Mouse (Mus musculus) limb, embryonic 11.5 days (tissue): ENCODE results near the gene Trim38. TPM values are rescaled to one million over a fixed set of nuclear protein-coding genes. Genes with fewer than 3 reads are reported as not detected.
"Not testable (repeated sequence)": the region's sequence is repeated elsewhere in the genome, so short reads cannot be mapped to it uniquely, and the experiment has no call there.

Experiments
- ATAC-seq: fragments of 200-750 bp; cut with Nextera tagmentation; 2 replicates; pipeline ENCODE4 v1.8.0; 2017; ENCODE audit warnings: low read depth; ENCODE audit not compliant: insufficient number of reproducible peaks, low FRiP score, low TSS enrichment
- DNase-seq: peaks from one replicate; pipeline ENCODE4 v3.0.0-alpha.2; 2015; ENCODE audit warnings: low spot score
- H3K27ac ChIP-seq: fragments of 300-500 bp; sonication (generic); replicated peaks from 2 replicates; pipeline ENCODE4 v1.5.1; 2014; ENCODE audit warnings: low read depth, mild to moderate bottlenecking, low read length
- H3K27me3 ChIP-seq: fragments of 300-500 bp; sonication (generic); 2 replicates; pipeline ENCODE4 v1.6.1; 2014; ENCODE audit warnings: mild to moderate bottlenecking, low read length, mixed read lengths; ENCODE audit not compliant: control insufficient read depth, insufficient read depth
- H3K36me3 ChIP-seq: fragments of 300-500 bp; sonication (generic); 2 replicates; pipeline ENCODE4 v1.6.1; 2014; ENCODE audit warnings: mild to moderate bottlenecking, low read length, moderate library complexity, mixed read lengths; ENCODE audit not compliant: control insufficient read depth, insufficient read depth
- H3K4me1 ChIP-seq: fragments of 300-500 bp; sonication (generic); 2 replicates; pipeline ENCODE4 v1.6.1; 2014; ENCODE audit warnings: low read length, mixed read lengths; ENCODE audit not compliant: control insufficient read depth, insufficient read depth
- H3K4me2 ChIP-seq: fragments of 300-500 bp; sonication (generic); 2 replicates; pipeline ENCODE4 v1.6.1; 2014; ENCODE audit warnings: low read depth, mild to moderate bottlenecking, moderate library complexity; ENCODE audit not compliant: severe bottlenecking
- H3K4me3 ChIP-seq: fragments of 300-500 bp; sonication (generic); 2 replicates; pipeline ENCODE4 v1.5.1; 2014; ENCODE audit warnings: low read depth, low read length
- H3K9ac ChIP-seq: fragments of 300-500 bp; sonication (generic); 2 replicates; pipeline ENCODE4 v1.6.1; 2014; ENCODE audit warnings: mild to moderate bottlenecking, low read length
- H3K9me3 ChIP-seq: fragments of 300-500 bp; sonication (generic); 2 replicates; pipeline ENCODE4 v1.6.1; 2016; ENCODE audit warnings: low read length; ENCODE audit not compliant: control insufficient read depth
- WGBS: fragments of 180-500 bp; shearing (Covaris S2); extraction: QIAGEN DNeasy Blood & Tissue Kit; methylation state at CpG from one replicate; pipeline ENCODE4 v1.1.7; 2014; 5-methylcytosine and 5-hydroxymethylcytosine counted together
- polyA plus RNA-seq: library from polyadenylated mRNA; unstranded; fragments of >200 nt; fragmentation: Nextera tagmentation; extraction: Ambion mirVana; gene quantifications from 2 replicates; pipeline ENCODE4 v1.2.1, GENCODE M21; 2014

Trim38 gene
- polyA plus RNA-seq, 1 experiment from 2014 or later = not detected

GRCm38 (mm10) chr13:23749563-23750121 lies 20.1 kb upstream of the Trim38 start:
- H3K27ac ChIP-seq = peak overlapping the region; percentile 79
- no peaks in the 10 kb centered on the region for H3K9me3 ChIP-seq
- no peak overlapping the region for H3K4me2 ChIP-seq
- no peak overlapping the region for H3K9ac ChIP-seq
- no peaks in the 10 kb centered on the region for H3K27me3 ChIP-seq
- peaks cover 3% of the 10 kb centered on the region; the same call in 1 of the 2 replicates for H3K4me1 ChIP-seq
- 87% methylated on average over 5 of the region's 5 CpGs for WGBS
- ATAC-seq (no peak), DNase-seq (no peak)
- H3K36me3 ChIP-seq = no peaks in the 10 kb centered on the region
- H3K4me3 ChIP-seq = no peak overlapping the region

DNA sequence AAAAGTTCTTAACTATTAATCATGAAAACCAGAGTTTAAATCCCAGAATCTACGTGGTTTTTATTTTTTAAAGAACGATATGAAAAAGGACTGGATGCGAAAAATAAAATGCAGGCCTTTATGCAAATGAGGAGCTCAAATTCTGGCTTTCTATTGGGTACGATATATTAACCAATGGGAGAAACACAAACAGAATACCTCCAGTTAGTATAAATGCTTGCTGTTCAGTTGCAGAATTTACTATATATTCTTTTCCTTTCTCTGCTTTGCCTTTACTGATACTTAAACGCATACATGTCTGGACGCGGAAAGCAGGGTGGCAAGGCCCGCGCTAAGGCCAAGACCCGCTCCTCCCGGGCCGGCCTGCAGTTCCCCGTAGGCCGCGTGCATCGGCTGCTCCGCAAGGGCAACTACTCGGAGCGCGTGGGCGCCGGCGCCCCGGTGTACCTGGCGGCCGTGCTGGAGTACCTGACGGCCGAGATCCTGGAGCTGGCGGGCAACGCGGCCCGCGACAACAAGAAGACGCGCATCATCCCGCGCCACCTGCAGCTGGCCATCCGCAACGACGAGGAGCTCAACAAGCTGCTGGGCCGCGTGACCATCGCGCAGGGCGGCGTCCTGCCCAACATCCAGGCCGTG lies 18.8 kb upstream of the Trim38 start, which contains the start of gene Hist1h2ab:
Gene Hist1h2ab, plus strand, starts transcription at position 288 of the 639 bp plus-strand sequence.
- H3K4me2 ChIP-seq = peak within 1 kb of the TSS; percentile 57
- not testable (repeated sequence) for H3K27me3 ChIP-seq, H3K36me3 ChIP-seq, H3K9me3 ChIP-seq, H3K4me1 ChIP-seq
- peak within 1 kb of the TSS; percentile 96 for H3K27ac ChIP-seq
- peak within 1 kb of the TSS; percentile 68 for H3K9ac ChIP-seq
- DNase-seq (peak; percentile 84), ATAC-seq (peak; percentile 50; the same call in 1 of the 2 replicates)
- WGBS = 3% methylated on average over 26 of the region's 47 CpGs
- peak within 1 kb of the TSS; percentile 38 for H3K4me3 ChIP-seq

DNA sequence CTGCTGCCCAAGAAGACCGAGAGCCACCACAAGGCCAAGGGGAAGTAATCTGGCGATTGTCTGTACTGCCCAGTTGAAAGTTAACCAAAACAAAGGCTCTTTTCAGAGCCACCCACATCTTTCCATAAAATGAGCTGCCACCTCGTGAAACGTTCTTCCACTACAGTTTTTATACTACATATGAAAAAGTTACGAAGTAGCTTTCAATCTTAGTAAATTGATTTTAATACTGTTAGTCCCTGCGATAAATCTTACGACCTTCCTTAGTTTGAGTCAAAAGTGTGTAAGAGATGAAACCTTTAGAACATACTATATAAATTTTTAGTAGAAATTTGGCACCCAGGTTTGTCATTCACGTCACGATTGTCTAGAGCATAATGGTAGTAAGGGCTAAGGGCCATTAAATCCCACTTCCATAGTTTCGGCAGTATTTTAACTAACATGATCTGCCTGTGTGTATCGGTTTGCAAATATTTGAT lies 18.2 kb upstream of the Trim38 start:
- WGBS = 1% methylated on average over 11 of the region's 11 CpGs
- Histone ChIP-seq H3K27ac (peak overlapping the region; percentile 96), H3K4me2 (peak overlapping the region; percentile 57), H3K27me3 (no peaks in the 10 kb centered on the region), H3K9ac (peak overlapping the region; percentile 68), H3K4me1 (peaks cover 3% of the 10 kb centered on the region; the same call in 1 of the 2 replicates), H3K36me3 (no peaks in the 10 kb centered on the region), H3K4me3 (peak overlapping the region; percentile 38), H3K9me3 (no peaks in the 10 kb centered on the region)
- DNase-seq = peak; percentile 62
- no peak; the same call in 1 of the 2 replicates for ATAC-seq

DNA sequence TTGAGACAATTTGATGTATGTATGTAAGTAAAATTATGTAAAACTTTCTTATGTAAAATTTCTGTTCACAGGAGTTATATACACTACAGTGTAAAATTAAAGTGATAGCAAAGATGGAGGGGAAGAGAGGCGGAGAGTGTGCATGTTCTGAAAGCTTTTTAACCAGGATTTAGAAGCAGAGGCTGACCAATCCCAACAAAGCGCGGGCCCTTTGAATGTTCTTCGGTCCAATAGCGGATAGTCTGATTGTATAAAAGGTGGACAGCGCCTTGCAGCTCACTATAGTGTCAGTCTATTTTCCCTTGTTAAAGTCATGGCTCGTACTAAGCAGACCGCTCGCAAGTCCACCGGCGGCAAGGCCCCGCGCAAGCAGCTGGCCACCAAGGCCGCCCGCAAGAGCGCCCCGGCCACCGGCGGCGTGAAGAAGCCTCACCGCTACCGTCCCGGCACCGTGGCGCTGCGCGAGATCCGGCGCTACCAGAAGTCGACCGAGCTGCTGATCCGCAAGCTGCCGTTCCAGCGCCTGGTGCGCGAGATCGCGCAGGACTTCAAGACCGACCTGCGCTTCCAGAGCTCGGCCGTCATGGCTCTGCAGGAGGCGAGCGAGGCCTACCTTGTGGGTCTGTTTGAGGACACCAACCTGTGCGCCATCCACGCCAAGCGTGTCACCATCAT lies 17.5 kb upstream of the Trim38 start, which contains the start of gene Hist1h3b:
Gene Hist1h3b, plus strand, starts transcription at position 201 of the 675 bp plus-strand sequence.
- peak; percentile 90 for ATAC-seq
- WGBS = under 1% methylated on average over 15 of the region's 47 CpGs
- Histone ChIP-seq H3K27ac (peak within 1 kb of the TSS; percentile 96), H3K4me3 (peak within 1 kb of the TSS; percentile 38), H3K9ac (peak within 1 kb of the TSS; percentile 72), H3K4me2 (peak within 1 kb of the TSS; percentile 57)
- not testable (repeated sequence) for H3K4me1 ChIP-seq, H3K27me3 ChIP-seq, H3K36me3 ChIP-seq, H3K9me3 ChIP-seq
- peak; percentile 94 for DNase-seq

DNA sequence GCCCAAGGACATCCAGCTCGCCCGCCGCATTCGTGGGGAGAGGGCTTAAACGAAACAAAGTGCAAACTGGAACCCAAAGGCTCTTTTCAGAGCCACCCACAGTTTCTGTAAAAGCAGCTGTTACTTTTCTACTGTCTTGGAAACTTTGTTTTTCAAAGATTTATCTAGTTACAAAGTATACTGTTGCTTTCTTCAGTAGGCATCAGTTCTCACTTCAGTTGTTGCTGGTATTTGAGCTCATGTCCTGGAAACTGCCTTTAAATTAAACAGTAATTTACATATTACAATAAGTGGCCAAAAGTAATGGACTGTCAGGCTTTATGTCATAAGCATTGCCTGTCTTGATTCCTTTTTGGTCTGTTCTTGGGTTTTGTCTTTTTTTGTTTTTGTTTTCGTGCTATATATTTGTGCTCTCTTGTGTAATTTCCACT lies 17.0 kb upstream of the Trim38 start:
- WGBS = 6% methylated on average over 6 of the region's 6 CpGs
- Histone ChIP-seq H3K27me3 (no peaks in the 10 kb centered on the region), H3K9me3 (no peaks in the 10 kb centered on the region), H3K4me2 (peak overlapping the region; percentile 56), H3K9ac (peak overlapping the region; percentile 72), H3K27ac (peak overlapping the region; percentile 83), H3K4me3 (peak overlapping the region; percentile 27), H3K4me1 (peaks cover 6% of the 10 kb centered on the region; the same call in 1 of the 2 replicates), H3K36me3 (no peaks in the 10 kb centered on the region)
- DNase-seq = no peak
- ATAC-seq = no peak

- H3K9me3 ChIP-seq = no peaks in the 10 kb centered on the region
- H3K9ac ChIP-seq = no peak overlapping the region
- peak overlapping the region; percentile 83 for H3K27ac ChIP-seq
- WGBS = 63% methylated on average over 4 of the region's 4 CpGs
- H3K36me3 ChIP-seq = no peaks in the 10 kb centered on the region
- ATAC-seq (no peak), DNase-seq (no peak)
- H3K27me3 ChIP-seq = no peaks in the 10 kb centered on the region
- peaks cover 6% of the 10 kb centered on the region; the same call in 1 of the 2 replicates for H3K4me1 ChIP-seq
- peak overlapping the region; percentile 56 for H3K4me2 ChIP-seq
- H3K4me3 ChIP-seq = no peak overlapping the region
These were observed 16.2 kb upstream of the Trim38 start for GRCm38 (mm10) chr13:23753314-23754078.

- DNase-seq (no peak), ATAC-seq (no peak)
- H3K27ac ChIP-seq = no peak overlapping the region
- no peak overlapping the region for H3K9ac ChIP-seq
- peaks cover 6% of the 10 kb centered on the region; the same call in 1 of the 2 replicates for H3K4me1 ChIP-seq
- no peaks in the 10 kb centered on the region for H3K27me3 ChIP-seq
- no peaks in the 10 kb centered on the region for H3K36me3 ChIP-seq
- no peaks in the 10 kb centered on the region for H3K9me3 ChIP-seq
- no peak overlapping the region for H3K4me2 ChIP-seq
- no peak overlapping the region for H3K4me3 ChIP-seq
These were observed 14.7 kb upstream of the Trim38 start for GRCm38 (mm10) chr13:23755000-23755399.

DNA sequence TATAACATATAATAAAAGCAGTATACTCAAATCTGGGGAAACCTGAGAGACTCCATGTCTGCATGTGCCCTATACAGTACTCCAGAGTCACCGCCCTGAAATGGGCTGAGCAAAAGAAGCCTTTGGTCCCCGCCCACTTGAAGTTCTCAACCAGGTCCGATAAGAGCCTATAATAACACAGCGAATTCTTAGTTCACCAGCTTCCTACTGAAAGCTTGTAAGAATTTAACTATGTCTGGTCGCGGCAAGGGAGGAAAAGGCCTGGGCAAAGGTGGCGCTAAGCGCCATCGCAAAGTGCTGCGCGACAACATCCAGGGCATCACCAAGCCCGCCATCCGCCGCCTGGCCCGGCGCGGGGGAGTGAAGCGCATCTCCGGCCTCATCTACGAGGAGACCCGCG lies 12.9 kb upstream of the Trim38 start, which contains the start of gene Hist1h4b:
Gene Hist1h4b, plus strand, starts transcription at position 224 of the 400 bp plus-strand sequence.
- under 1% methylated on average over 15 of the region's 22 CpGs for WGBS
- ATAC-seq (peak; percentile 66), DNase-seq (peak; percentile 96)
- Histone ChIP-seq H3K9ac (peak within 1 kb of the TSS; percentile 63), H3K27me3 (no peaks in the 10 kb centered on the region), H3K27ac (peak within 1 kb of the TSS; percentile 95), H3K9me3 (no peaks in the 10 kb centered on the region), H3K36me3 (no peaks in the 10 kb centered on the region), H3K4me1 (peaks cover 6% of the 10 kb centered on the region; the same call in 1 of the 2 replicates), H3K4me2 (peak within 1 kb of the TSS; percentile 70), H3K4me3 (peak within 1 kb of the TSS; percentile 34)
